Mouse (Mus musculus) kidney, postnatal 0 days (tissue): ENCODE results near the gene Ccpg1os. TPM values are rescaled to one million over a fixed set of nuclear protein-coding genes. Genes with fewer than 3 reads are reported as not detected.
A peak's percentile ranks its signal among the peaks of the same experiment; 100 is the strongest.

Experiments
- ATAC-seq: fragments of 200-750 bp; cut with Nextera tagmentation; replicated peaks from 2 replicates; pipeline ENCODE4 v1.8.0; 2017; ENCODE audit warnings: low read depth, moderate number of reproducible peaks, moderate TSS enrichment, moderate library complexity; ENCODE audit not compliant: low FRiP score
- DNase-seq: peaks from one replicate; pipeline ENCODE4 v3.0.0-alpha.2; 2016; ENCODE audit warnings: low spot score
- H3K27ac ChIP-seq: fragments of 300-500 bp; sonication (generic); 2 replicates; pipeline ENCODE4 v1.5.1; 2014; ENCODE audit warnings: mild to moderate bottlenecking
- H3K27me3 ChIP-seq: fragments of 300-500 bp; sonication (generic); 2 replicates; pipeline ENCODE4 v1.6.1; 2014; ENCODE audit warnings: low read length, mixed read lengths; ENCODE audit not compliant: insufficient read depth
- H3K36me3 ChIP-seq: fragments of 300-500 bp; sonication (generic); 2 replicates; pipeline ENCODE4 v1.6.1; 2014; ENCODE audit warnings: low read length, mixed read lengths; ENCODE audit not compliant: insufficient read depth
- H3K4me1 ChIP-seq: fragments of 300-500 bp; sonication (generic); replicated peaks from 2 replicates; pipeline ENCODE4 v1.6.1; 2014; ENCODE audit warnings: antibody characterized with exemption, low read length, mixed read lengths; ENCODE audit not compliant: insufficient read depth
- H3K4me2 ChIP-seq: fragments of 300-500 bp; sonication (generic); 2 replicates; pipeline ENCODE4 v1.6.1; 2014; ENCODE audit warnings: mild to moderate bottlenecking, low read length, moderate library complexity, mixed read lengths
- H3K4me3 ChIP-seq: fragments of 300-500 bp; sonication (generic); replicated peaks from 2 replicates; pipeline ENCODE4 v1.5.1; 2014; ENCODE audit warnings: low read depth, low read length
- H3K9ac ChIP-seq: fragments of 300-500 bp; sonication (generic); 2 replicates; pipeline ENCODE4 v1.6.1; 2014; ENCODE audit warnings: low read depth, low read length
- H3K9me3 ChIP-seq: fragments of 300-500 bp; sonication (generic); replicated peaks from 2 replicates; pipeline ENCODE4 v1.6.1; 2016; ENCODE audit warnings: low read length, inconsistent platforms, mixed read lengths
- CTCF ChIP-seq: IDR thresholded peaks from 2 replicates; pipeline ENCODE4 v1.5.1; 2016; ENCODE audit warnings: antibody characterized with exemption, low read depth, mild to moderate bottlenecking, moderate library complexity
- WGBS: fragments of 180-500 bp; shearing (Covaris S2); extraction: QIAGEN DNeasy Blood & Tissue Kit; methylation state at CpG from one replicate; pipeline ENCODE4 v1.1.7; 2014; 5-methylcytosine and 5-hydroxymethylcytosine counted together
- polyA plus RNA-seq: library from polyadenylated mRNA; unstranded; fragments of >200 nt; fragmentation: Nextera tagmentation; extraction: Ambion mirVana; gene quantifications from 2 replicates; pipeline ENCODE4 v1.2.1, GENCODE M21; 2015

Gene Ccpg1os
- polyA plus RNA-seq, 1 experiment from 2014 or later: 33.8 TPM

DNA sequence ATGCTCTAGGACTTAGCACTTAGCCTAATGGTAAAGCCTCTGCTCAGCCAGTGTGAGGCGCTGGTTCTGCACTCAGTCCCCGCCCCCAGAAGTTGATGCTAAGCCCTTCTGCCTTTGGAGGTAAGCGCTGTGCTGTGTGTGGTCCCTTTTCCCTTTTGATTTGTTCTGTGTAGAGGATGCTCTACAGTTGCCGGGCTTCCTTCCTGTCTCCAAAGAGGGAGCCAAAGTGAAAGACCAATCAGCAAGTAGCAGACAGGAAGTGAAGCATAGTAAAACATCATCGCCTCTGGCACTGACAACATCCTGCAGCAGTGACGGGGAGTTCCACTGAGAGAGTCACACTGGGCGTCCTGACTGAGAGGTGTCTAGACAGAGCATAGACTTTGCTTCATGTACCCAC, 15.3 kb downstream of the Ccpg1os start:
- ATAC-seq: no peak; the same call in 1 of the 2 replicates
- Histone ChIP-seq H3K27me3 (no peaks in the 10 kb centered on the region), H3K4me2 (no peak overlapping the region), H3K4me1 (no peaks in the 10 kb centered on the region), H3K4me3 (no peak overlapping the region), H3K36me3 (no peaks in the 10 kb centered on the region), H3K27ac (no peak overlapping the region), H3K9ac (no peak overlapping the region), H3K9me3 (no peaks in the 10 kb centered on the region)
- peak; percentile 32; the same call in 1 of the 2 replicates for TF ChIP-seq CTCF
- DNase-seq: peak; percentile 28
- WGBS: 71% methylated on average over 7 of the region's 7 CpGs

DNA sequence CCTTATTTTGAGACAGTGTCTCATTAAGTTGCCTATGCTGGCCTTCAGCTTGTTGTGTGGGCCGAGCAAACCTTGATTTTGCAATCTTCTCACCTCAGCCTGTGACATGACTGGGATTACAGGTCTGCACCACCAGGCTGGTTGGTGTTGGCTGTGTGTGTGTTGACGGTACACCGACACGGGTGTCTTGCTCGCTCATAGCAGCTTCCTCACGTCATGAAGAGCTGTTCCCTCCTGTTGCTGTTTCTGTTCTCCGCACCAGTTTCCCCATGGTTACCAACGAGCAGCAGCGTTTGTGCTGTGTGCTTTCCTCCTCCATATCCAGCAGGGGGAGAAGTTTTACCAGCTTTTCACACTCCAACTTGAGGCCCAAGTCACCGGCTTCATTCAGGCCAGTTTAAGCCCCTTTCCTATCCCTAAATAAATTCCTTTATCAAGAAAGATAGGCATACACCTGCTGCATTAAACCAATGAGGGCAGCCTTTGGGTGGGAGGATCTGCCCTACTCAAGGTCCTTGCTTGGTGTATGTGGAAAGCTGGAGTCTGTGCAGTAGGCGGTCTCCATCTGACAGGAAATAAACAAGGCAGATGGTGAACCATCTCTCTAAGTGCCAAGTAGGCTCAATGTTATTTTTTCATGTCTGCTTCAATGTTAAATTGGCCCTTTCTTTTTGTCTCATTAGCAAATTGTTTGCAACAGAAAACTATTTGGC, 16.7 kb downstream of the Ccpg1os start:
- 29% methylated on average over 11 of the region's 11 CpGs for WGBS
- DNase-seq (peak; percentile 86), ATAC-seq (no peak)
- no peak overlapping the region for H3K4me3 ChIP-seq
- H3K4me2 ChIP-seq: no peak overlapping the region
- no peaks in the 10 kb centered on the region for H3K9me3 ChIP-seq
- no peaks in the 10 kb centered on the region for H3K36me3 ChIP-seq
- TF ChIP-seq CTCF: peak; percentile 84
- H3K9ac ChIP-seq: no peak overlapping the region
- H3K4me1 ChIP-seq: no peaks in the 10 kb centered on the region
- H3K27me3 ChIP-seq: no peaks in the 10 kb centered on the region
- H3K27ac ChIP-seq: no peak overlapping the region

GRCm38 (mm10) chr9:72961959-72962358, 23.2 kb downstream of the Ccpg1os start:
- no peak for DNase-seq
- Histone ChIP-seq H3K4me1 (peaks cover 5% of the 10 kb centered on the region; the same call in 1 of the 2 replicates), H3K9me3 (no peaks in the 10 kb centered on the region), H3K4me2 (no peak overlapping the region), H3K27ac (peak overlapping the region; percentile 26; the same call in 1 of the 2 replicates), H3K36me3 (no peaks in the 10 kb centered on the region), H3K27me3 (no peaks in the 10 kb centered on the region), H3K9ac (no peak overlapping the region), H3K4me3 (no peak overlapping the region)
- WGBS: 64% methylated on average over 15 of the region's 15 CpGs
- ATAC-seq: no peak
- TF ChIP-seq CTCF: no peak

DNA sequence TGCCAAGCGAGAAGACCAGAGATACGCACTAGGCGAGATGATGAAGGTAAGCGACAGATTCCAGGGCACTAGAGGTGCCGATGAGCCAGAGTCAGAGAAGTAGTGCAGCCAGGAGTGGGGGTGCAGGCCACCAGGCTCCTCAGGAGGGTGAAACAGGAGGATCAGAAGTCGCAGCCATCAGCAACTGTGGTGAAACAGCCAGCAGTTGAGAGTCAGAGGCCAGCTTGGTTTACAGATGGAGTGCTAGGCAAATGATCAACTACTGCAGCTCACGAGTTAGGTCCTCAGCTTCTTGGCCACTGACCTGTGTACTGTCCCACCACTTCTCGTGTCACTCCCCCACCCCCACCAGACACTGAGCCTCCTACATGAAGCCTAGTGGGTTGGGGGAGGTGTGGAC, 23.8 kb downstream of the Ccpg1os start:
- no peak overlapping the region for H3K9ac ChIP-seq
- no peaks in the 10 kb centered on the region for H3K9me3 ChIP-seq
- H3K36me3 ChIP-seq: no peaks in the 10 kb centered on the region
- H3K4me3 ChIP-seq: no peak overlapping the region
- H3K27ac ChIP-seq: peak overlapping the region; percentile 26; the same call in 1 of the 2 replicates
- DNase-seq (peak; percentile 18), ATAC-seq (peak; percentile 36; the same call in 1 of the 2 replicates)
- peaks cover 5% of the 10 kb centered on the region; the same call in 1 of the 2 replicates for H3K4me1 ChIP-seq
- TF ChIP-seq CTCF: no peak
- no peaks in the 10 kb centered on the region for H3K27me3 ChIP-seq
- 68% methylated on average over 8 of the region's 8 CpGs for WGBS
- H3K4me2 ChIP-seq: no peak overlapping the region

DNA sequence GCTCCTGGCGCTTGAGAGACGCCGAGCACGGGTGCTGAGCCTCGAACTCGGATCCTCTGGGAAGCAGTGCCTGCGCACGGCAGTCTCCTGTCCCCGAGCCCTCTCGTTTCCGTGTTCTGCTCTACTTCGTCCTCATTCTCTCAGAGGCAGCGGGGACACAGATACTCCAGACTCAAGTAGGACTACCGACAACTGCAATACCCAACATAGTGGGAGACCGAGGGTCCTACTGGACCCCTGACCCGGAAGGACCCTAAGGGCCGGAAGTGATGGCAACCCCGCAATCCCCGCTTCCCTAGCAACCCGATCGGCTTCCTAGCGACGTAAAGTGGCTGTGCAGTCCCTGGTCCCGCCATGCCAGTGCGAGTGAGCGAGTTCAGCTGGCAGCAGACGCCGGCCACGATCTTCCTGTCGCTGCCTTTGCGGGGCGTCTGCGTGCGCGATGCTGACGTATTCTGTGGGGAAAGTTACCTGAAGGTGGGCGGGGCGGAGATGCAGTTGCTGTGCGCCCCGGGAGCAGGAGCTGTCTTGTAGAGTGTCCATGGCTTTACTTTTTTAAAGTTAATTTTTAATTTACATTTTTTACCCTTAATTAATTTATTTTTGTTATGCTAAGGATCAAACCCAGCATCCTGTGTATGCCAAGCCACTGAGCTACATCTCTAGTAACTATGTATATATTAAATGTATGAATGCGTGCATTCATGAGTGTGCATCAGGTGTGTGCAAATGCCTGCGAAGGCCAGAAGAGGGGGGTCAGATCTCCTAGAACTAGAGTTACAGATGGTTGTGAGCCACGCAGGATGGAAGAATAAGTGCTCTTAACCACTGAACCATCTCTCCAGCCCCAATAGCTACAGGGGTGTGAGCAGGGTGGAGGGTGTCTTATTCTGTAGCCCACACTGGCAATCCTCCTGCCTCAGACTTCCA, 26.4 kb downstream of the Ccpg1os start, which contains the start of the genes Dyx1c1 and Gm44503:
Gene Dyx1c1, plus strand, starts transcription at position 265 of the 930 bp plus-strand sequence.
Gene Gm44503, plus strand, starts transcription at position 332 of the 930 bp plus-strand sequence.
- Histone ChIP-seq H3K4me2 (peak within 1 kb of the TSS; percentile 69), H3K9me3 (no peaks in the 10 kb centered on the region), H3K9ac (peak within 1 kb of the TSS; percentile 56), H3K4me1 (peaks cover 5% of the 10 kb centered on the region; the same call in 1 of the 2 replicates), H3K27ac (peak within 1 kb of the TSS; percentile 70; the same call in 1 of the 2 replicates), H3K4me3 (peak within 1 kb of the TSS; percentile 58), H3K36me3 (no peaks in the 10 kb centered on the region), H3K27me3 (no peaks in the 10 kb centered on the region)
- TF ChIP-seq CTCF: no peak; the same call in 1 of the 2 replicates
- peak; percentile 90 for ATAC-seq
- WGBS: 2% methylated on average over 43 of the region's 43 CpGs
- peak; percentile 92 for DNase-seq

GRCm38 (mm10) chr9:72955546-72955945, 29.6 kb downstream of the Ccpg1os start:
- no peak overlapping the region for H3K27ac ChIP-seq
- no peaks in the 10 kb centered on the region for H3K9me3 ChIP-seq
- no peaks in the 10 kb centered on the region for H3K27me3 ChIP-seq
- peaks cover 5% of the 10 kb centered on the region; the same call in 1 of the 2 replicates for H3K4me1 ChIP-seq
- DNase-seq (peak; percentile 67), ATAC-seq (no peak)
- H3K9ac ChIP-seq: no peak overlapping the region
- no peak overlapping the region for H3K4me2 ChIP-seq
- WGBS: 15% methylated on average over 1 of the region's 1 CpGs
- H3K36me3 ChIP-seq: no peaks in the 10 kb centered on the region
- TF ChIP-seq CTCF: peak; percentile 82
- H3K4me3 ChIP-seq: no peak overlapping the region
